Mouse (Mus musculus) heart, embryonic 16.5 days (tissue): ENCODE results near the gene Rhno1. TPM values are rescaled to one million over a fixed set of nuclear protein-coding genes. Genes with fewer than 3 reads are reported as not detected.
A peak's percentile ranks its signal among the peaks of the same experiment; 100 is the strongest.

Experiments used
- ATAC-seq: fragments of 200-750 bp; cut with Nextera tagmentation; replicated peaks from 2 replicates; pipeline ENCODE4 v1.8.0; 2017; ENCODE audit warnings: moderate number of reproducible peaks; ENCODE audit not compliant: insufficient read depth, low FRiP score; ENCODE audit errors: extremely low read depth
- H3K27ac ChIP-seq: fragments of 300-500 bp; sonication (generic); 2 replicates; pipeline ENCODE4 v1.5.1; 2014; ENCODE audit warnings: mild to moderate bottlenecking, low read length, control low read depth, moderate library complexity
- H3K27me3 ChIP-seq: fragments of 300-500 bp; sonication (generic); 2 replicates; pipeline ENCODE4 v1.6.1; 2014; ENCODE audit warnings: low read length, mixed read lengths; ENCODE audit not compliant: control insufficient read depth, insufficient read depth
- H3K36me3 ChIP-seq: fragments of 300-500 bp; sonication (generic); 2 replicates; pipeline ENCODE4 v1.6.1; 2014; ENCODE audit not compliant: control insufficient read depth, insufficient read depth
- H3K4me1 ChIP-seq: fragments of 300-500 bp; sonication (generic); 2 replicates; pipeline ENCODE4 v1.6.1; 2014; ENCODE audit warnings: low read length, mixed read lengths; ENCODE audit not compliant: control insufficient read depth, insufficient read depth
- H3K4me2 ChIP-seq: fragments of 300-500 bp; sonication (generic); 2 replicates; pipeline ENCODE4 v1.6.1; 2014; ENCODE audit warnings: low read depth, mild to moderate bottlenecking, control low read depth, low read length
- H3K4me3 ChIP-seq: fragments of 300-500 bp; sonication (generic); 2 replicates; pipeline ENCODE4 v1.5.1; 2014; ENCODE audit warnings: mild to moderate bottlenecking, control low read depth, low read length
- H3K9ac ChIP-seq: fragments of 300-500 bp; sonication (generic); 2 replicates; pipeline ENCODE4 v1.6.1; 2014; ENCODE audit warnings: low read length, control low read depth
- H3K9me3 ChIP-seq: fragments of 300-500 bp; sonication (generic); replicated peaks from 2 replicates; pipeline ENCODE4 v1.6.1; 2016; ENCODE audit warnings: low read length; ENCODE audit not compliant: control insufficient read depth
- WGBS: fragments of 180-500 bp; shearing (Covaris S2); extraction: QIAGEN DNeasy Blood & Tissue Kit; methylation state at CpG from one replicate; pipeline ENCODE4 v1.1.7; 2014; 5-methylcytosine and 5-hydroxymethylcytosine counted together
- polyA plus RNA-seq: library from polyadenylated mRNA; unstranded; fragments of >200 nt; fragmentation: Nextera tagmentation; extraction: Ambion mirVana; gene quantifications from 2 replicates; pipeline ENCODE4 v1.2.1, GENCODE M21; 2015

The Rhno1 gene
- 79.2 and 82.5 TPM in 2 replicates for polyA plus RNA-seq

- no peaks in the 10 kb centered on the region for H3K9me3 ChIP-seq
- peak; percentile 85 for ATAC-seq
- WGBS: under 1% methylated on average over 72 of the region's 76 CpGs
Measured at GRCm38 (mm10) chr6:128362381-128363006, at the start of gene Rhno1, which contains the start of gene Foxm1. Rhno1 (minus strand) TSS chr6:128362911. Foxm1 (plus strand) TSS chr6:128362967.

DNA sequence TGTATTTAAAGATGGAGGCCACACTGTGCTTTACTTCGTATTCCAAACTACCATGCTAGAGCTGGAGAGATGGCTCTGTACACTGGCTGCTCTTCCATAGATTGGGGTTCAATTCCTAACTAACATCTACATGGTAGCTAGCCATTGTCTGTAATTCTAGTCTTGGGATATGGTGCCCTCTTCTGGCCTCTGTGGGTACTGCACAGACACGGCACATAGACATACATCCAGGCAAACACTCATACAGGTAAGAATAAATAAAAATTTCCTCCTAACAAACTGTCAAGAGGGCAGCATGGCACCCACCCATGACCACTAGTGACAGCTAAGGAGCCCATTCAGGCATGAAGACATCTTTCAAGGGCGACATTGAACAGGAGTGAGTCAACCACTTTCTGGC lies 48.4 kb upstream of the Rhno1 start:
- H3K4me2 ChIP-seq: no peak overlapping the region
- no peak for ATAC-seq
- H3K27me3 ChIP-seq: no peaks in the 10 kb centered on the region
- no peak overlapping the region for H3K9ac ChIP-seq
- no peak overlapping the region for H3K27ac ChIP-seq
- H3K9me3 ChIP-seq: no peaks in the 10 kb centered on the region
- 20% methylated on average over 3 of the region's 3 CpGs for WGBS
- H3K4me1 ChIP-seq: no peaks in the 10 kb centered on the region
- H3K4me3 ChIP-seq: no peak overlapping the region
- peaks cover 45% of the 10 kb centered on the region for H3K36me3 ChIP-seq

More at GRCm38 (mm10) chr6:128362381-128363006, at the start of gene Rhno1, which contains the start of gene Foxm1:
- H3K4me3 ChIP-seq: peak within 1 kb of the TSS; percentile 88
- peak within 1 kb of the TSS; percentile 92 for H3K27ac ChIP-seq
- H3K4me2 ChIP-seq: peak within 1 kb of the TSS; percentile 87
- peaks cover 19% of the 10 kb centered on the region for H3K36me3 ChIP-seq
- H3K4me1 ChIP-seq: peaks cover 10% of the 10 kb centered on the region
- H3K9ac ChIP-seq: peak within 1 kb of the TSS; percentile 87
- no peaks in the 10 kb centered on the region for H3K27me3 ChIP-seq

- H3K36me3 ChIP-seq: peaks cover 46% of the 10 kb centered on the region
- WGBS: 91% methylated on average over 13 of the region's 13 CpGs
- no peak overlapping the region for H3K4me2 ChIP-seq
- H3K4me1 ChIP-seq: no peaks in the 10 kb centered on the region
- no peak for ATAC-seq
- H3K9ac ChIP-seq: no peak overlapping the region
- H3K4me3 ChIP-seq: no peak overlapping the region
- H3K27ac ChIP-seq: no peak overlapping the region
- no peaks in the 10 kb centered on the region for H3K27me3 ChIP-seq
- H3K9me3 ChIP-seq: no peaks in the 10 kb centered on the region
Measured at GRCm38 (mm10) chr6:128410305-128410704, 47.6 kb upstream of the Rhno1 start.

DNA sequence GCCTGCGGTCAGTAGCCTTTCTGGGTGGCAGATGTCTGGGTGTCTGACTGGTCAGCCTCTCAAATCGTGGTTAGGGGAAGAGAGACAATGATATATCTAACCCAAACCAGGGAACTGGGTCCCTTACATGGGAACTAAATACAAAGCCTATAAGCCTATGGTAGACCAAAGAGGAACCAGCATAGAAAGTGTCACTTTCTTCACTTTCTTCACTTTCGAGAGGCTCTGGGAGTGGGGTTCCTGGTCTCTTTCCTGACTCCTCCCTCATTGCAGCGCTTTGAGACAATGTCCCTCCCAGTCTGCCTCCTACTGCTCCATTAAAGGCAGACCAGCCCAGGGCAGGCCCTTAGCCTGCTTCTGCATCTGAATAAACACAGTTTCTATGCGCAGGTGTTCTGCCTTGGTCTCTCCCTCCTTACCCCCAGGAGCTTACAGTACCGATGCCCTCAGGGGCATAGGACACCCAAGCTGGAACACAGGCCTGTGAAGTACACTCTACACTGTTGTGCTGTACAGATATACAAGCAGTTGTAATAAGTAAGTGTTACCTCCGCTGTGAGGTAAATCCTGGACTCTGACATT lies 45.9 kb upstream of the Rhno1 start:
- Histone ChIP-seq H3K4me1 (no peaks in the 10 kb centered on the region), H3K36me3 (peaks cover 46% of the 10 kb centered on the region), H3K4me3 (no peak overlapping the region), H3K27me3 (no peaks in the 10 kb centered on the region), H3K27ac (no peak overlapping the region), H3K4me2 (no peak overlapping the region), H3K9me3 (no peaks in the 10 kb centered on the region), H3K9ac (no peak overlapping the region)
- WGBS: 83% methylated on average over 7 of the region's 7 CpGs
- no peak for ATAC-seq

GRCm38 (mm10) chr6:128404708-128405107 lies 42.0 kb upstream of the Rhno1 start:
- H3K9ac ChIP-seq: no peak overlapping the region
- 0 out of 2 replicates have a peak, but pooled peaks have one; percentile 4 for ATAC-seq
- no peaks in the 10 kb centered on the region for H3K9me3 ChIP-seq
- peaks cover 21% of the 10 kb centered on the region for H3K36me3 ChIP-seq
- no peak overlapping the region for H3K27ac ChIP-seq
- no peaks in the 10 kb centered on the region for H3K27me3 ChIP-seq
- peaks cover 8% of the 10 kb centered on the region; the same call in 1 of the 2 replicates for H3K4me1 ChIP-seq
- no peak overlapping the region for H3K4me2 ChIP-seq
- WGBS: 51% methylated on average over 5 of the region's 5 CpGs
- H3K4me3 ChIP-seq: no peak overlapping the region

DNA sequence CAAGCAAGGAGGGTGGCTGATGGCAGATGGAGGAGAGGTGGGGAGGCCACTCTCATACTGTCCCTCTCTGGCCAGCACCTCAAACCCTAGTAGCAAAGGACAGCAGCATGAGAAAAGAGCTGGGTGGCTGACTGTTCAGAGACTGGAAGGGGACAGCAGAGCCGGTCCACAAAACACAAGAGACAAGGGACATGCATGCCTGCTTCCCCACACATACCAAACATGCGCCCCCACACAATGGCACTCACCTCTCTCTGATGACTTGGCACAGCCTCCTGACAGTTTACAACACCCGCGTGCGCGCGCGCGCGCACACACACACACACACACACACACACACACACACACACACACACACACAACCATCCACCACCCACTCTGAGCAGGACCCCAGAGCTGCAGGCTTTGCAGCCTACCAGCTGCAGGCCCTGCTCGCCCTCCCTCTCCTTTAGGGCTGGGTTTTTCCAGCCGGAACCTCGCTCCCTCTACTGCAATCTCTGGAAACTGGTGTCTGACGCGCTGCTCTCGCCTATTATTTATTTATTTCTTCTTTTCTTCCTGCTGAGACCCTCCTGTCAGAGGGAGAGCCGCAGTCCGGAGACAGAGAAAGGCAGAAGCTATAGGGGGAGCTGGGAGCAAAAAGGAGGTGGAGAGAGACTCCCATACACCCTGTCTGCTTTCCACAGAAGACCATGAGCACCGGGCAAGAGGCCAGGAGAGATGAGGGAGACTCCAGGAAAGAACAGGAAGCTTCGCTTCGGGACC lies 36.9 kb upstream of the Rhno1 start:
- ATAC-seq: peak; percentile 70
- peak overlapping the region; percentile 41 for H3K4me3 ChIP-seq
- peaks cover 11% of the 10 kb centered on the region for H3K4me1 ChIP-seq
- no peaks in the 10 kb centered on the region for H3K36me3 ChIP-seq
- no peaks in the 10 kb centered on the region for H3K9me3 ChIP-seq
- peak overlapping the region; percentile 65 for H3K9ac ChIP-seq
- 31% methylated on average over 21 of the region's 21 CpGs for WGBS
- H3K27ac ChIP-seq: no peak overlapping the region
- H3K4me2 ChIP-seq: peak overlapping the region; percentile 62
- H3K27me3 ChIP-seq: no peaks in the 10 kb centered on the region

- Histone ChIP-seq H3K4me2 (peak within 1 kb of the TSS; percentile 62), H3K4me1 (peaks cover 11% of the 10 kb centered on the region), H3K27ac (no peak within 1 kb of the TSS), H3K9me3 (no peaks in the 10 kb centered on the region), H3K27me3 (no peaks in the 10 kb centered on the region), H3K9ac (peak within 1 kb of the TSS; percentile 65), H3K36me3 (no peaks in the 10 kb centered on the region), H3K4me3 (peak within 1 kb of the TSS; percentile 41)
- 62% methylated on average over 3 of the region's 3 CpGs for WGBS
- ATAC-seq: no peak
Measured at GRCm38 (mm10) chr6:128398996-128399395, 36.3 kb upstream of the Rhno1 start, which contains the start of gene Nrip2. Nrip2 (plus strand) TSS chr6:128399296.

- Histone ChIP-seq H3K4me1 (peaks cover 11% of the 10 kb centered on the region), H3K9ac (no peak overlapping the region), H3K27me3 (no peaks in the 10 kb centered on the region), H3K36me3 (no peaks in the 10 kb centered on the region), H3K4me2 (no peak overlapping the region), H3K4me3 (no peak overlapping the region), H3K27ac (no peak overlapping the region), H3K9me3 (no peaks in the 10 kb centered on the region)
- WGBS: 74% methylated on average over 7 of the region's 7 CpGs
- ATAC-seq: no peak
Measured at GRCm38 (mm10) chr6:128397574-128398261, 35.0 kb upstream of the Rhno1 start.
